Mouse (Mus musculus) hindbrain, postnatal 0 days (tissue): ENCODE results near the gene Ampd3. TPM values are rescaled to one million over a fixed set of nuclear protein-coding genes. Genes with fewer than 3 reads are reported as not detected.

ENCODE experiments used
- ATAC-seq: fragments of 200-750 bp; cut with Nextera tagmentation; 2 replicates; pipeline ENCODE4 v1.8.0; 2017; ENCODE audit warnings: mild to moderate bottlenecking, moderate TSS enrichment, moderate library complexity
- DNase-seq: peaks from one replicate; pipeline ENCODE4 v3.0.0-alpha.2; 2015; ENCODE audit warnings: low spot score
- H3K27ac ChIP-seq: fragments of 300-500 bp; sonication (generic); 2 replicates; pipeline ENCODE4 v1.5.1; 2014; ENCODE audit warnings: mild to moderate bottlenecking
- H3K27me3 ChIP-seq: fragments of 300-500 bp; sonication (generic); 2 replicates; pipeline ENCODE4 v1.6.1; 2014; ENCODE audit warnings: low read length, mixed read lengths; ENCODE audit not compliant: insufficient read depth
- H3K36me3 ChIP-seq: fragments of 300-500 bp; sonication (generic); 2 replicates; pipeline ENCODE4 v1.6.1; 2014; ENCODE audit warnings: low read length, mixed read lengths; ENCODE audit not compliant: insufficient read depth
- H3K4me1 ChIP-seq: fragments of 300-500 bp; sonication (generic); 2 replicates; pipeline ENCODE4 v1.6.1; 2014; ENCODE audit warnings: antibody characterized with exemption, low read length, mixed read lengths; ENCODE audit not compliant: insufficient read depth
- H3K4me2 ChIP-seq: fragments of 300-500 bp; sonication (generic); 2 replicates; pipeline ENCODE4 v1.6.1; 2014; ENCODE audit warnings: low read depth, mild to moderate bottlenecking, low read length, moderate library complexity, mixed read lengths
- H3K4me3 ChIP-seq: fragments of 300-500 bp; sonication (generic); 2 replicates; pipeline ENCODE4 v1.5.1; 2014; ENCODE audit warnings: low read length
- H3K9ac ChIP-seq: fragments of 300-500 bp; sonication (generic); replicated peaks from 2 replicates; pipeline ENCODE4 v1.6.1; 2014; ENCODE audit warnings: mild to moderate bottlenecking, low read length, moderate library complexity, mixed read lengths
- H3K9me3 ChIP-seq: fragments of 300-500 bp; sonication (generic); 2 replicates; pipeline ENCODE4 v1.6.1; 2016; ENCODE audit warnings: low read length, mixed read lengths
- CTCF ChIP-seq: IDR thresholded peaks from 2 replicates; pipeline ENCODE4 v1.5.1; 2016; ENCODE audit warnings: antibody characterized with exemption, control low read depth, low read depth
- WGBS: fragments of 180-500 bp; shearing (Covaris S2); extraction: QIAGEN DNeasy Blood & Tissue Kit; methylation state at CpG from one replicate; pipeline ENCODE4 v1.1.7; 2014; 5-methylcytosine and 5-hydroxymethylcytosine counted together
- polyA plus RNA-seq: library from polyadenylated mRNA; unstranded; fragments of >200 nt; fragmentation: Nextera tagmentation; extraction: Ambion mirVana; gene quantifications from 2 replicates; pipeline ENCODE4 v1.2.1, GENCODE M21; 2015
- total RNA-seq: library from RNA; depleted of rRNA; stranded (reverse); fragments of >200 nt; gene quantifications from 2 replicates; pipeline ENCODE4 v1.2.3, GENCODE M21; 2014

Gene Ampd3
- total and polyA plus RNA-seq, 2 experiments from 2014 or later: 14.3 to 24.8 TPM

DNA sequence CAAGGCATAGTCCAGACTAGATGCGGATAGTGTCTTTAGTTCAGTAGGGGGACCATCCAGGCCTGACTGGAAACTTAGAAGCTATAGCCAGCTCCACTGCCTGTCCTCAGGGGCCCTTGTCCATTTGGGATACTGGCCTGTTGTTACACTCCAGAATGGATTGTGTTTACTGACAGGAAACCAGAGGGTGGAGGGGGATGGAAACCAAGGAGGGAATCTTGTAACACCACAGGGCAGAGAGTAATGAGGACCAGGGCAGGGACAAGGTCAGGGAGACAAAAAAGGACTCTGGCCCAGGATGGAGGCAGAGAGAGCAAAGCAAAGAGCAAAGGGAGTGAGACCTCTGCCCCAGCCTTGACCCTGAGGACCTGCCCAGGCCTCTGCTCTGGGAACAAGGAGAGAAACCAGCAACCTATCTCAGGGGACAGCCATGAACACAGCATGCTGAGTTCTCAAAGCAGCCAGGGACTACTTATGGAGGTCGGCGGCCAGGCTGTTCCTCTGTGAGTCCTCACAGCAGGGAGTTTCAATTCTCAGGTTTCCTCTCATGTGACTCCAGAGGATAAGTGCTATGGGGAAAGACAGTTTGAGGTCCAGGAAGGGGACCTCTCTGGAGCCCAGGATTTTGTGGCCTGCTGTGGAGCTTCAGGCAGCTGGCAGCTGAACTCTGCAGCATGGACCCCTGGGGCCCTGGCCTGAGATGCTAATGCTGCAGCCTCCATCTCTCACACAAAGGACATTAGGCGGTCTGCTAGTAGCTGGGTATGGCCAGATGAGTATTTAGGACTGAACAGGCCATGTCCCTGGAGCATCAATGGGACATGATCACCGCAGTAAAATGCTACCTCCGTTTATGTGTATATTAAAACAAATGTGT is 36.7 kb upstream of the Ampd3 start:
- TF ChIP-seq CTCF: no peak
- Histone ChIP-seq H3K36me3 (no peaks in the 10 kb centered on the region), H3K9ac (no peak overlapping the region), H3K9me3 (no peaks in the 10 kb centered on the region), H3K27ac (no peak overlapping the region; the same call in 1 of the 2 replicates), H3K4me1 (peaks cover 3% of the 10 kb centered on the region; the same call in 1 of the 2 replicates), H3K4me2 (no peak overlapping the region), H3K27me3 (no peaks in the 10 kb centered on the region), H3K4me3 (no peak overlapping the region)
- WGBS: 48% methylated on average over 6 of the region's 6 CpGs
- ATAC-seq: no peak
- no peak for DNase-seq

DNA sequence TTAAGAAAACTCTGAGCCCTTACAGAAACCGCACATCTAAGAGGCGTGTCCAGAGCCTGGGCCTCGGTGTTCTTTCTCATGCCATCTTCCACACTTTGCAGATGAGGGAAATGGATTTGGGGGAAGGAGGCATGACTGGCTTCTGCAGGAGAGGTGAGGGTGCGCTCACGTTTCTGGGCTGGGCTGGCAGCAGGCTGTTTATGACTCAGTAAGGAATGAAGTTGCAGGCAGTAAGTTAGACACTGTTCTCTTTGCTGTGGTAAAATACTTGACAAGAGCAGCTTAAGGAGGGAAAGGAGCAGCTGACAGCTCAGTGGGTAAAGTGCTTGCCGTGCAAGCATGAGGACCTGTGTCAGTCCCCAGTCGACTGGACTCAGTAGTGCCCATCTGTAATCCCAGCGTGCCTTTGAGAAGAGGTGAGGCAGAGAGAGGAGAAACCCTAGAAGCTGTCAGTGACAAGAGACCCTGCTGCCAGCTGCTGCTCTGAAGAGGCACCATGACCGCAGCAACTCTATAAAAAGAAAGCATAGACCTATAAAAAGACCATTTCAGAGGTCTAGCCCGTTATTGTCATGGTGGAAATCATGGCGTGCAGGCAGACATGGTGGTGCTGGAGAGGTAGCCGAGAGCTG is 35.9 kb upstream of the Ampd3 start:
- H3K27me3 ChIP-seq: no peaks in the 10 kb centered on the region
- DNase-seq (no peak), ATAC-seq (no peak)
- H3K4me1 ChIP-seq: peaks cover 3% of the 10 kb centered on the region; the same call in 1 of the 2 replicates
- H3K4me2 ChIP-seq: no peak overlapping the region
- no peak overlapping the region for H3K9ac ChIP-seq
- no peaks in the 10 kb centered on the region for H3K36me3 ChIP-seq
- WGBS: 78% methylated on average over 12 of the region's 12 CpGs
- no peak overlapping the region for H3K27ac ChIP-seq
- TF ChIP-seq CTCF: no peak
- H3K4me3 ChIP-seq: no peak overlapping the region
- no peaks in the 10 kb centered on the region for H3K9me3 ChIP-seq

DNA sequence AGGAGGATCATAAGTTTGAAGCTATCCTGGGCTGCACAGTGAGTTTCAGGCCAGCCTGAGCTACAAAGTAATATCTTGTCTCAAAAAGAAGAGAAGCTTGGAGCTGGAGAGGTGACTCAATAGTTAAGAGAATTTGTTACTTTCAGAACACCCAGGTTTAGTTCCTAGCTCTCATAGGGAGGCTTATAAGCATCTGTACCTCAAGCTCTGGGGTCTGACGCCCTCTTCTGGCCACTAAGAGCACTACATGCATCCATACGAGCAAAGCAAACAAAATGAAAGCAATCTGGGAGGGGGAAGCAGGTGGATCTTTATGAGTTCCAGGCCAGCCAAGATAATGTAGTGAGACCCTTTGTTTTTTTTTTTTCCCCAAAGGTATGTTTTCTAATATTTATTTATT is 31.1 kb upstream of the Ampd3 start:
- H3K9me3 ChIP-seq: no peaks in the 10 kb centered on the region
- DNase-seq (no peak), ATAC-seq (no peak)
- peaks cover 10% of the 10 kb centered on the region; the same call in 1 of the 2 replicates for H3K4me1 ChIP-seq
- H3K27ac ChIP-seq: no peak overlapping the region
- no peak overlapping the region for H3K9ac ChIP-seq
- TF ChIP-seq CTCF: peak; percentile 33
- no peak overlapping the region for H3K4me3 ChIP-seq
- H3K4me2 ChIP-seq: no peak overlapping the region
- no peaks in the 10 kb centered on the region for H3K36me3 ChIP-seq
- H3K27me3 ChIP-seq: no peaks in the 10 kb centered on the region
- WGBS: 52% methylated on average over 2 of the region's 2 CpGs

DNA sequence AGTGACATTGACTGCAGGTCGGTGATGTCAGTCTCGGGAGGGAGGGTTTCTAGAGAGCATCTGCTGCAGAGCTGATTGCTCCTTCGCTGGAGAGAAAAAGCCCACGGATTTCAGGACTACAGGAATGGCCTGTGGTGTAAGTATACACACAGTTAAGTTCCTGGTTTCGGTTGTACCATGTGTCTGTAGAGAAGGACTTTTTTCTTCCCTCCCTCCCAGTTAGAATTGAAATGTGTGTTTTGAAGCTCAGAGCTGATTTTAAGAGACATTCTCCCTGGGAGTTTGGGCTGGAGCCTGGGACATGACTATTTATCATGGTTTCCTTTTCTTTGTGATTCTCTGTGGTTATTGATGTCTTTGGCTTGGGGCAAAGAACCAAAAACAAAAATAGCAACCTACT is 28.2 kb upstream of the Ampd3 start:
- no peaks in the 10 kb centered on the region for H3K9me3 ChIP-seq
- no peaks in the 10 kb centered on the region for H3K27me3 ChIP-seq
- H3K27ac ChIP-seq: peak overlapping the region; percentile 32
- ATAC-seq: peak; percentile 61
- DNase-seq: peak; percentile 58
- no peaks in the 10 kb centered on the region for H3K36me3 ChIP-seq
- WGBS: 16% methylated on average over 5 of the region's 5 CpGs
- H3K4me2 ChIP-seq: no peak overlapping the region
- H3K4me1 ChIP-seq: peaks cover 10% of the 10 kb centered on the region; the same call in 1 of the 2 replicates
- no peak for TF ChIP-seq CTCF
- H3K4me3 ChIP-seq: no peak overlapping the region
- no peak overlapping the region for H3K9ac ChIP-seq

DNA sequence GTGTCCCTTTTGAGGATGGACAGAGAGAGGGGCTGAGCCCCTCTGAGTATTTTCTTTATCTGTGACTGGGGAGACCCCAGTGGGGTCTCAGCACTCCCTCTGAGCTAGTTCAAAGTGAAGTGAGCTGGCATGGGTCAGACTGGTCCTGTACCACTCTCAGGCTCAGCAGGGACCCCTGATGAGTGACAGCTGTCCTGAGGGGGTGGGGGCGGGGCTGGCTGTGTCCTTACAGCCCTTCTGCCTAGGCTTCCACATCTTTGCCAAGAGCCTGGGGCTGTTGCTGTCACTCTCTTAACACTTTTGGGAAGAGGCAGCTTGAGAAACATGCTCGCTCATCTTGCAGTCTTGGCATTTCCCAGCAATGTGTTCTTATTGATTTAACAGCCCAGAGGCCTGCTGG is 27.8 kb upstream of the Ampd3 start:
- no peak overlapping the region for H3K4me3 ChIP-seq
- ATAC-seq (peak; percentile 88), DNase-seq (peak; percentile 79)
- 0 out of 2 replicates have a peak overlapping the region, but pooled peaks have one; percentile 3 for H3K4me2 ChIP-seq
- H3K9ac ChIP-seq: no peak overlapping the region
- 18% methylated on average over 2 of the region's 2 CpGs for WGBS
- H3K4me1 ChIP-seq: peaks cover 10% of the 10 kb centered on the region; the same call in 1 of the 2 replicates
- H3K27me3 ChIP-seq: no peaks in the 10 kb centered on the region
- peak overlapping the region; percentile 32 for H3K27ac ChIP-seq
- no peaks in the 10 kb centered on the region for H3K9me3 ChIP-seq
- no peaks in the 10 kb centered on the region for H3K36me3 ChIP-seq
- TF ChIP-seq CTCF: no peak

DNA sequence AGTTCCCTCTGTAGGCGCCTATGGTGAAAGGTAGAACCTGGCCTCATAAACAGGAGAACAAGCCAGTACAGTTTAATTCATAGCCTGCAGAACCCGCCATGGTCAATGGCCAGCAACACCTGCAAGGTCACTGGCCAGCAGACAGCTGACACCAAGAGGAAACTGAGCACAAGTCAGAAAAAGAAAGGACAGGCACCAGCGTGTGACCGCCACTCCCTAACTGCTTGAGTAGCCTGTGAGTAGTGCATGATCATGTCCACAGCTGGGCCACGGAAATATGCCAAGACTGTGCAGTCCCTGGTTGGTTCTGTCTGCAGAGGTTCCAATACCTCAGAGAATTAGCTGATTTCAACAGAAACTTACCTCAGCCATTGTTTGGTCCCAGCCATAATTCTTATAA is 26.0 kb upstream of the Ampd3 start:
- no peak for TF ChIP-seq CTCF

More for the DNA sequence above, 26.0 kb upstream of the Ampd3 start:
- 93% methylated on average over 5 of the region's 5 CpGs for WGBS
- Histone ChIP-seq H3K4me1 (peaks cover 10% of the 10 kb centered on the region; the same call in 1 of the 2 replicates), H3K27ac (no peak overlapping the region), H3K4me2 (no peak overlapping the region), H3K9me3 (no peaks in the 10 kb centered on the region), H3K27me3 (no peaks in the 10 kb centered on the region), H3K9ac (no peak overlapping the region), H3K4me3 (no peak overlapping the region), H3K36me3 (no peaks in the 10 kb centered on the region)
- ATAC-seq: no peak
- DNase-seq: no peak
